Mouse (Mus musculus) lung, embryonic 15.5 days (tissue): Measurements from ENCODE around the gene Atp5b. TPM values are rescaled to one million over a fixed set of nuclear protein-coding genes. Genes with fewer than 3 reads are reported as not detected.
"Not testable (repeated sequence)": the region's sequence is repeated elsewhere in the genome, so short reads cannot be mapped to it uniquely, and the experiment has no call there.

Experiments
- ATAC-seq: fragments of 200-750 bp; cut with Nextera tagmentation; 2 replicates; pipeline ENCODE4 v1.8.0; 2017; ENCODE audit warnings: moderate number of reproducible peaks, borderline replicate concordance; ENCODE audit not compliant: low FRiP score, low TSS enrichment; ENCODE audit errors: extremely low read depth
- H3K27ac ChIP-seq: fragments of 300-500 bp; sonication (generic); 2 replicates; pipeline ENCODE4 v1.5.1; 2015; ENCODE audit warnings: moderate library complexity, mild to moderate bottlenecking, inconsistent platforms
- H3K27me3 ChIP-seq: fragments of 300-500 bp; sonication (generic); 2 replicates; pipeline ENCODE4 v1.6.1; 2015; ENCODE audit warnings: inconsistent platforms
- H3K36me3 ChIP-seq: fragments of 300-500 bp; sonication (generic); 2 replicates; pipeline ENCODE4 v1.6.1; 2015; ENCODE audit warnings: inconsistent platforms
- H3K4me1 ChIP-seq: fragments of 300-500 bp; sonication (generic); 2 replicates; pipeline ENCODE4 v1.6.1; 2015; ENCODE audit warnings: inconsistent platforms
- H3K4me2 ChIP-seq: fragments of 300-500 bp; sonication (generic); 2 replicates; pipeline ENCODE4 v1.6.1; 2015; ENCODE audit warnings: inconsistent platforms, mild to moderate bottlenecking, moderate library complexity
- H3K4me3 ChIP-seq: fragments of 300-500 bp; sonication (generic); 2 replicates; pipeline ENCODE4 v1.5.1; 2015; ENCODE audit warnings: mild to moderate bottlenecking, inconsistent platforms
- H3K9ac ChIP-seq: fragments of 300-500 bp; sonication (generic); 2 replicates; pipeline ENCODE4 v1.6.1; 2015; ENCODE audit warnings: inconsistent platforms
- H3K9me3 ChIP-seq: fragments of 300-500 bp; sonication (generic); 2 replicates; pipeline ENCODE4 v1.6.1; 2016; ENCODE audit warnings: inconsistent platforms
- WGBS: fragments of 180-500 bp; shearing (Covaris S2); methylation state at CpG from one replicate; pipeline ENCODE4 v1.1.7; 2015; 5-methylcytosine and 5-hydroxymethylcytosine counted together
- polyA plus RNA-seq: library from polyadenylated mRNA; unstranded; fragments of >200 nt; fragmentation: Nextera tagmentation; extraction: Ambion mirVana; gene quantifications from 2 replicates; pipeline ENCODE4 v1.2.1, GENCODE M21; 2015

The Atp5b gene
- polyA plus RNA-seq, 1 experiment from 2014 or later = 2,263 TPM

GRCm38 (mm10) chr10:128050355-128050754 lies 32.7 kb upstream of the Atp5b start:
- no peak overlapping the region for H3K4me2 ChIP-seq
- H3K4me1 ChIP-seq = no peaks in the 10 kb centered on the region
- 82% methylated on average over 2 of the region's 2 CpGs for WGBS
- H3K4me3 ChIP-seq = no peak overlapping the region
- H3K36me3 ChIP-seq = peaks cover 61% of the 10 kb centered on the region
- no peaks in the 10 kb centered on the region for H3K27me3 ChIP-seq
- no peaks in the 10 kb centered on the region for H3K9me3 ChIP-seq
- no peak overlapping the region for H3K9ac ChIP-seq
- ATAC-seq = no peak
- no peak overlapping the region for H3K27ac ChIP-seq

- Histone ChIP-seq H3K36me3 (peaks cover 49% of the 10 kb centered on the region), H3K4me1 (no peaks in the 10 kb centered on the region), H3K4me3 (no peak overlapping the region), H3K27ac (no peak overlapping the region), H3K27me3 (no peaks in the 10 kb centered on the region), H3K9ac (no peak overlapping the region), H3K4me2 (no peak overlapping the region), H3K9me3 (no peaks in the 10 kb centered on the region)
- 95% methylated on average over 5 of the region's 5 CpGs for WGBS
- ATAC-seq = no peak
These were observed 31.5 kb upstream of the Atp5b start for GRCm38 (mm10) chr10:128051589-128051988.

- H3K27me3 ChIP-seq, H3K9me3 ChIP-seq, H3K4me2 ChIP-seq, H3K4me1 ChIP-seq, H3K4me3 ChIP-seq, ATAC-seq, H3K27ac ChIP-seq, H3K9ac ChIP-seq: not testable (repeated sequence)
- peaks cover 44% of the 10 kb centered on the region for H3K36me3 ChIP-seq
- WGBS = 95% methylated on average over 1 of the region's 2 CpGs
These were observed 30.9 kb upstream of the Atp5b start for GRCm38 (mm10) chr10:128052136-128052535.

- no peak overlapping the region for H3K4me3 ChIP-seq
- no peaks in the 10 kb centered on the region for H3K27me3 ChIP-seq
- no peaks in the 10 kb centered on the region for H3K9me3 ChIP-seq
- H3K4me2 ChIP-seq = no peak overlapping the region
- H3K4me1 ChIP-seq = 0 out of 2 replicates have a peak, but pooled peaks cover 5% of the 10 kb centered on the region
- H3K27ac ChIP-seq = no peak overlapping the region
- 88% methylated on average over 8 of the region's 8 CpGs for WGBS
- ATAC-seq = no peak
- peaks cover 36% of the 10 kb centered on the region for H3K36me3 ChIP-seq
- no peak overlapping the region for H3K9ac ChIP-seq
These were observed 30.1 kb upstream of the Atp5b start for GRCm38 (mm10) chr10:128053001-128053400.

GRCm38 (mm10) chr10:128058184-128058583 lies 24.9 kb upstream of the Atp5b start:
- WGBS = under 1% methylated on average over 18 of the region's 18 CpGs
- Histone ChIP-seq H3K27ac (peak overlapping the region; percentile 99), H3K9me3 (no peaks in the 10 kb centered on the region), H3K27me3 (no peaks in the 10 kb centered on the region), H3K4me3 (peak overlapping the region; percentile 94), H3K4me1 (peaks cover 25% of the 10 kb centered on the region), H3K9ac (peak overlapping the region; percentile 86), H3K36me3 (peaks cover 5% of the 10 kb centered on the region; the same call in 1 of the 2 replicates), H3K4me2 (peak overlapping the region; percentile 67)
- 0 out of 2 replicates have a peak, but pooled peaks have one; percentile 13 for ATAC-seq

GRCm38 (mm10) chr10:128058601-128059151 lies 24.4 kb upstream of the Atp5b start, which contains the start of gene Ptges3:
Gene Ptges3, plus strand, starts transcription at chr10:128058954.
- peak within 1 kb of the TSS; percentile 67 for H3K4me2 ChIP-seq
- peak within 1 kb of the TSS; percentile 94 for H3K4me3 ChIP-seq
- WGBS = under 1% methylated on average over 72 of the region's 72 CpGs
- peak within 1 kb of the TSS; percentile 86 for H3K9ac ChIP-seq
- peaks cover 25% of the 10 kb centered on the region for H3K4me1 ChIP-seq
- H3K27me3 ChIP-seq = no peaks in the 10 kb centered on the region
- ATAC-seq = peak; percentile 94
- H3K36me3 ChIP-seq = peaks cover 8% of the 10 kb centered on the region
- H3K9me3 ChIP-seq = no peaks in the 10 kb centered on the region
- peak within 1 kb of the TSS; percentile 99 for H3K27ac ChIP-seq

- WGBS = under 1% methylated on average over 62 of the region's 62 CpGs
- peak; percentile 71 for ATAC-seq
These were observed 23.7 kb upstream of the Atp5b start for GRCm38 (mm10) chr10:128059207-128059981.

GRCm38 (mm10) chr10:128061109-128061508 lies 22.0 kb upstream of the Atp5b start:
- ATAC-seq = no peak
- Histone ChIP-seq H3K9me3 (no peaks in the 10 kb centered on the region), H3K4me1 (peaks cover 25% of the 10 kb centered on the region), H3K27me3 (no peaks in the 10 kb centered on the region), H3K9ac (peak overlapping the region; percentile 86; the same call in 1 of the 2 replicates), H3K4me2 (peak overlapping the region; percentile 67), H3K27ac (no peak overlapping the region), H3K4me3 (peak overlapping the region; percentile 94), H3K36me3 (peaks cover 22% of the 10 kb centered on the region)
- WGBS = 78% methylated on average over 5 of the region's 5 CpGs

More at GRCm38 (mm10) chr10:128059207-128059981, 23.7 kb upstream of the Atp5b start:
- no peaks in the 10 kb centered on the region for H3K9me3 ChIP-seq
- peak overlapping the region; percentile 86 for H3K9ac ChIP-seq
- H3K27ac ChIP-seq = peak overlapping the region; percentile 99
- H3K4me2 ChIP-seq = peak overlapping the region; percentile 67
- peak overlapping the region; percentile 94 for H3K4me3 ChIP-seq
- H3K27me3 ChIP-seq = no peaks in the 10 kb centered on the region
- H3K36me3 ChIP-seq = peaks cover 13% of the 10 kb centered on the region
- peaks cover 25% of the 10 kb centered on the region for H3K4me1 ChIP-seq

GRCm38 (mm10) chr10:128062221-128062989 lies 20.7 kb upstream of the Atp5b start:
- peaks cover 25% of the 10 kb centered on the region for H3K4me1 ChIP-seq
- H3K36me3 ChIP-seq = peaks cover 22% of the 10 kb centered on the region
- no peak overlapping the region for H3K4me3 ChIP-seq
- ATAC-seq = no peak
- no peaks in the 10 kb centered on the region for H3K27me3 ChIP-seq
- no peaks in the 10 kb centered on the region for H3K9me3 ChIP-seq
- H3K27ac ChIP-seq = no peak overlapping the region
- 91% methylated on average over 6 of the region's 6 CpGs for WGBS
- no peak overlapping the region for H3K4me2 ChIP-seq
- no peak overlapping the region for H3K9ac ChIP-seq

- Histone ChIP-seq H3K9ac (no peak overlapping the region), H3K36me3 (peaks cover 47% of the 10 kb centered on the region)
- WGBS = 79% methylated on average over 5 of the region's 5 CpGs
These were observed 17.0 kb upstream of the Atp5b start for GRCm38 (mm10) chr10:128066072-128066471.

GRCm38 (mm10) chr10:128069201-128069600 lies 13.9 kb upstream of the Atp5b start:
- ATAC-seq = no peak
- H3K9me3 ChIP-seq = no peaks in the 10 kb centered on the region
- WGBS = 88% methylated on average over 4 of the region's 4 CpGs
- H3K27ac ChIP-seq = no peak overlapping the region
- H3K4me2 ChIP-seq = no peak overlapping the region
- no peak overlapping the region for H3K4me3 ChIP-seq
- H3K4me1 ChIP-seq = no peaks in the 10 kb centered on the region
- H3K9ac ChIP-seq = no peak overlapping the region
- H3K27me3 ChIP-seq = no peaks in the 10 kb centered on the region
- peaks cover 64% of the 10 kb centered on the region for H3K36me3 ChIP-seq

More at GRCm38 (mm10) chr10:128066072-128066471, 17.0 kb upstream of the Atp5b start:
- no peak overlapping the region for H3K27ac ChIP-seq
- peaks cover 13% of the 10 kb centered on the region for H3K4me1 ChIP-seq
- H3K9me3 ChIP-seq = no peaks in the 10 kb centered on the region
- ATAC-seq = no peak
- H3K4me3 ChIP-seq = no peak overlapping the region
- H3K27me3 ChIP-seq = no peaks in the 10 kb centered on the region
- no peak overlapping the region for H3K4me2 ChIP-seq
